Mouse (Mus musculus) hindbrain, embryonic 12.5 days (tissue): ENCODE data around the gene Lman2. TPM values are rescaled to one million over a fixed set of nuclear protein-coding genes. Genes with fewer than 3 reads are reported as not detected.

Experiments
- ATAC-seq: fragments of 200-750 bp; cut with Nextera tagmentation; 2 replicates; pipeline ENCODE4 v1.8.0; 2017; ENCODE audit warnings: moderate TSS enrichment; ENCODE audit not compliant: low FRiP score
- H3K27ac ChIP-seq: fragments of 300-500 bp; sonication (generic); 2 replicates; pipeline ENCODE4 v1.5.1; 2016; ENCODE audit warnings: mild to moderate bottlenecking
- H3K27me3 ChIP-seq: fragments of 300-500 bp; sonication (generic); 2 replicates; pipeline ENCODE4 v1.6.1; 2016; ENCODE audit warnings: mild to moderate bottlenecking
- H3K36me3 ChIP-seq: fragments of 300-500 bp; sonication (generic); 2 replicates; pipeline ENCODE4 v1.6.1; 2016; ENCODE audit warnings: mild to moderate bottlenecking
- H3K4me1 ChIP-seq: fragments of 300-500 bp; sonication (generic); 2 replicates; pipeline ENCODE4 v1.6.1; 2016
- H3K4me2 ChIP-seq: fragments of 300-500 bp; sonication (generic); replicated peaks from 2 replicates; pipeline ENCODE4 v1.6.1; 2016; ENCODE audit warnings: mild to moderate bottlenecking
- H3K4me3 ChIP-seq: fragments of 300-500 bp; sonication (generic); 2 replicates; pipeline ENCODE4 v1.5.1; 2016; ENCODE audit warnings: mild to moderate bottlenecking
- H3K9ac ChIP-seq: fragments of 300-500 bp; sonication (generic); 2 replicates; pipeline ENCODE4 v1.6.1; 2016; ENCODE audit warnings: mild to moderate bottlenecking, moderate library complexity
- H3K9me3 ChIP-seq: fragments of 300-500 bp; sonication (generic); replicated peaks from 2 replicates; pipeline ENCODE4 v1.6.1; 2016; ENCODE audit warnings: mild to moderate bottlenecking
- WGBS: fragments of 180-500 bp; shearing (Covaris S2); methylation state at CpG from one replicate; pipeline ENCODE4 v1.1.7; 2016; 5-methylcytosine and 5-hydroxymethylcytosine counted together
- polyA plus RNA-seq: library from polyadenylated mRNA; unstranded; fragments of >200 nt; fragmentation: Nextera tagmentation; extraction: Ambion mirVana; gene quantifications from 2 replicates; pipeline ENCODE4 v1.2.1, GENCODE M21; 2016

The Lman2 gene
- polyA plus RNA-seq = 88.1 and 92.8 TPM in 2 replicates

DNA sequence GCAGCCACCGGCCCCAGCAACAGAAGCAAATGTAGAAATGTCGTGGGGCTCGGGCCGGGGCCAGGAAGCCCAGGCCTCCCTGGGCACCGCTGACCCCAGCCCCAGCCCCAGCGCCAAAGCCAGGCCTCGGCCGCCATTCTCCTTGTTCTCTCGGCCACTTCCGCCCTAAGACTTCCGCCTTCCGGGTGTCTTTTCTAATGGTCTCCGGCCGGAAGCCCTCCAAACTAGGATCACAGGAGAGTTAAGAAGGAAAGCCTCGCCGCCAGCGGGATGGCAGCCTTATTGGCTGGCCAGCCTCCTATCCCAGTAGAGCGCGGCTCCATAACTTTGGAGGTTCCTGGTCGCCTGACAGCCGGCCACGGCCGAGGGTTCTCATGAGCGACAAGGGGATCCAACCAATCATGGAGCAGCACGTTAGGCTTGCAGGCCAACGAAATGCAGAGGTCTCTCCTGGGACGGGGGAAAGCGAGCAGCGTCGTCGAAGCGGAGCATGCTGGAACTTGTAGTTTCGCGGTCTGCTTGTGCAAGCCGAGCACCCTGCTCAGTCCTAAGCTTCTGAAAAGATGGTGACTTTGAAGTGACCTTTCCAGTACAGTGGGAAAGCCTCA lies at the start of gene Lman2:
TSS of gene Lman2 (minus strand) at position 331 of the 608 bp plus-strand sequence.
- Histone ChIP-seq H3K9me3 (no peaks in the 10 kb centered on the region), H3K27me3 (0 out of 2 replicates have a peak, but pooled peaks cover 5% of the 10 kb centered on the region), H3K4me1 (peaks cover 19% of the 10 kb centered on the region), H3K9ac (peak within 1 kb of the TSS; percentile 92), H3K4me2 (peak within 1 kb of the TSS; percentile 91), H3K36me3 (peaks cover 20% of the 10 kb centered on the region), H3K4me3 (peak within 1 kb of the TSS; percentile 97), H3K27ac (peak within 1 kb of the TSS; percentile 93)
- 0% methylated on average over 35 of the region's 35 CpGs for WGBS
- ATAC-seq = peak; percentile 99

DNA sequence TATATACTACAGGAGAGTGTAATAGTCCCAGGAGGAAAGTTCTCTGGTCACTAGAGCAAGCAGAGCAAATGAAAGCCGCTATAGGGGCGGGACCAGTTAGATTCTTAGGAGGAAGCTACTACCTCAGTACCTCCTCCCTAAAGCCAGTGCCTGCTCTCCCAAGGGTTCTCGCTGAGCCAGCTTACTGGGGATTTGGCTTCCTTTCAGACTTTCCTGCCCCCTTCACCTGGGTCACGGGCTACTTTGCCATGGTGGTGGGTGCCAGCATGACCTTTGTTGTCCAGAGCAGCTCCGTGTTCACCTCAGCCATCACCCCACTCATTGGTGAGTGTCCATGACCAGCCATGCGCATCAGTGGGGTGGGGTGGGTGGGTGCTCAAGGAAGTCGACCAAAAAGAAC lies 49.2 kb upstream of the Lman2 start:
- peaks cover 21% of the 10 kb centered on the region; the same call in 1 of the 2 replicates for H3K27me3 ChIP-seq
- H3K4me3 ChIP-seq = no peak overlapping the region
- H3K27ac ChIP-seq = no peak overlapping the region
- no peak overlapping the region for H3K4me2 ChIP-seq
- ATAC-seq = no peak
- H3K36me3 ChIP-seq = no peaks in the 10 kb centered on the region
- no peaks in the 10 kb centered on the region for H3K9me3 ChIP-seq
- no peak overlapping the region for H3K9ac ChIP-seq
- WGBS = 71% methylated on average over 7 of the region's 7 CpGs
- H3K4me1 ChIP-seq = peaks cover 6% of the 10 kb centered on the region

DNA sequence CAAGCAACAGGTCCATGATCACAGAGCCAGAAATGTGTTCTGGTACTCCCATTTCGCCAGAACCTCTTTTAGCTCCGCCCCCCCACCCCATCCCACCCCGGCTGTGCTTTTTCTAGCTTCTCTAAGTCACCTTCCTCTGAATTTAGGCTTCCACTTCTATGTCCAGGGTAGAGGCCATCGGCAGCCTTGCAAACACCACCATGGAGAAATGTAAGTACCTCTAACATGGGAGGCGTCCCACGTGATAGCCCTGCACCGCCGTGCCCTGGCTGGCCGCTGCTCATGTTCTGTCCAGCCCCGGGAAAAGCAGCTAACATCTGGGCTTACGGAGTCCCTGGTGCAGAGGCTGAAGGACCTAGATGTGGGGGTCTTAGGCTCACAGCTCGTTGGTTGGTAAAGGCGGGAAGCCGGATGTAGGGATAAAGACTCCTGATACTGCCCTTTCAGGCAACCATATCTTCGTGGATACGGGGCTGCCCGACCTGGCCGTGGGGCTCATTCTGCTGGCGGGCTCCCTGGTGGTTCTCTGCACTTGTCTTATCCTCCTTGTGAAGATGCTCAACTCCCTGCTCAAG lies 46.0 kb upstream of the Lman2 start:
- no peak for ATAC-seq
- H3K27me3 ChIP-seq = peaks cover 12% of the 10 kb centered on the region; the same call in 1 of the 2 replicates
- peaks cover 12% of the 10 kb centered on the region for H3K4me1 ChIP-seq
- H3K9me3 ChIP-seq = no peaks in the 10 kb centered on the region
- H3K27ac ChIP-seq = no peak overlapping the region
- 90% methylated on average over 19 of the region's 19 CpGs for WGBS
- no peak overlapping the region for H3K4me3 ChIP-seq
- H3K9ac ChIP-seq = no peak overlapping the region
- no peak overlapping the region for H3K4me2 ChIP-seq
- H3K36me3 ChIP-seq = no peaks in the 10 kb centered on the region

DNA sequence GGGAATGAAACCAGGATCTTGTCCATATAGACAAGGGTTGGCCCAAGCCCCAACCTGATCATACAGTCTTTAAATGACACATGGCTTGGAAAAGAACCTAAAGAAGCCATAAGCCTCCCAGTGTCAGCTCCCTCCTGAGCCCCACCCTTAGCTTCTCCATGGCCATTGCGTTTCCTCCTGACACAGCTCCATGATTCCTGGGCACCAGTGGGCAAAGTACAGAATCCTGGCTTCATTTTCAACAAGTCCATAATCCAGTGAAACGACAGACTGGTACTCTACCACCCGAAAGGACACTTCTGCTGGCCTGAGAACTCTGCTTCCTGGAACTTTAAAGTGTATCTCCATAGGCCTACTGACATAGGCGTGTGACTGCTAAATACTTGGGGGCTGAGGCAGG lies 44.8 kb upstream of the Lman2 start:
- no peak overlapping the region for H3K4me2 ChIP-seq
- ATAC-seq = no peak
- WGBS = 85% methylated on average over 4 of the region's 4 CpGs
- H3K27ac ChIP-seq = no peak overlapping the region
- no peaks in the 10 kb centered on the region for H3K36me3 ChIP-seq
- peaks cover 9% of the 10 kb centered on the region; the same call in 1 of the 2 replicates for H3K27me3 ChIP-seq
- H3K9ac ChIP-seq = no peak overlapping the region
- no peak overlapping the region for H3K4me3 ChIP-seq
- H3K4me1 ChIP-seq = peaks cover 13% of the 10 kb centered on the region
- no peaks in the 10 kb centered on the region for H3K9me3 ChIP-seq

DNA sequence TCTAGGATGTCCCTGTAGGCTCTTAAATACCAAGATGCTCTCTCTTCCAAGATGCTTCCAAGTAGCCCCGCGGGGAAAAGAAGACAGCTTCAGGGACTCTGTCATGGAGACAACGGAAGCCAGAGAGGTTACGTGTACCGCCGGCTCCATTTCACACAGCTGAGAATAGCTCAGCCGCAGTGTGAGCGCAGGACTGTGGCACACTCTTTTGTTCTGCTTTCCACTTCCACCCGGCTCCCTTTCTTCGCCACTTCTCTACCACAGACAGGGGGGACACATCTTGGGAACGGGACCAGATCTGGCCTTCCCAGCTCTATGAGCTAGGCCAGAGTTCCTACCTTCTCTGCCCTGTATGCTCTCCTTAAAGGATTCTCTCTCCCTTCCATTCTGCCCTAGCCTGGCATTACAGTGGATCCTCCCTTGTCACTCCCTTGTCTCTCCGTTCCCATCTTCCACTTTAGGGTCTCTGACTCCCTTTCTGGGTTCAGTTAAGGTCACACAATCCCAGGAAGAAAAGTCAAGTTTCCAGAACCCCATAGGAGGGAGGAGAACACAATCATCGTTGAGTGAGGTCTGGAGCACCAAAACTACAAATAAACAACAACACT lies 43.3 kb upstream of the Lman2 start:
- WGBS = 69% methylated on average over 13 of the region's 13 CpGs
- 0 out of 2 replicates have a peak, but pooled peaks have one; percentile 27 for ATAC-seq
- no peaks in the 10 kb centered on the region for H3K9me3 ChIP-seq
- H3K4me3 ChIP-seq = no peak overlapping the region
- H3K9ac ChIP-seq = peak overlapping the region; percentile 52
- H3K36me3 ChIP-seq = no peaks in the 10 kb centered on the region
- H3K4me1 ChIP-seq = peaks cover 13% of the 10 kb centered on the region
- H3K4me2 ChIP-seq = no peak overlapping the region
- H3K27ac ChIP-seq = peak overlapping the region; percentile 64
- H3K27me3 ChIP-seq = peaks cover 16% of the 10 kb centered on the region

DNA sequence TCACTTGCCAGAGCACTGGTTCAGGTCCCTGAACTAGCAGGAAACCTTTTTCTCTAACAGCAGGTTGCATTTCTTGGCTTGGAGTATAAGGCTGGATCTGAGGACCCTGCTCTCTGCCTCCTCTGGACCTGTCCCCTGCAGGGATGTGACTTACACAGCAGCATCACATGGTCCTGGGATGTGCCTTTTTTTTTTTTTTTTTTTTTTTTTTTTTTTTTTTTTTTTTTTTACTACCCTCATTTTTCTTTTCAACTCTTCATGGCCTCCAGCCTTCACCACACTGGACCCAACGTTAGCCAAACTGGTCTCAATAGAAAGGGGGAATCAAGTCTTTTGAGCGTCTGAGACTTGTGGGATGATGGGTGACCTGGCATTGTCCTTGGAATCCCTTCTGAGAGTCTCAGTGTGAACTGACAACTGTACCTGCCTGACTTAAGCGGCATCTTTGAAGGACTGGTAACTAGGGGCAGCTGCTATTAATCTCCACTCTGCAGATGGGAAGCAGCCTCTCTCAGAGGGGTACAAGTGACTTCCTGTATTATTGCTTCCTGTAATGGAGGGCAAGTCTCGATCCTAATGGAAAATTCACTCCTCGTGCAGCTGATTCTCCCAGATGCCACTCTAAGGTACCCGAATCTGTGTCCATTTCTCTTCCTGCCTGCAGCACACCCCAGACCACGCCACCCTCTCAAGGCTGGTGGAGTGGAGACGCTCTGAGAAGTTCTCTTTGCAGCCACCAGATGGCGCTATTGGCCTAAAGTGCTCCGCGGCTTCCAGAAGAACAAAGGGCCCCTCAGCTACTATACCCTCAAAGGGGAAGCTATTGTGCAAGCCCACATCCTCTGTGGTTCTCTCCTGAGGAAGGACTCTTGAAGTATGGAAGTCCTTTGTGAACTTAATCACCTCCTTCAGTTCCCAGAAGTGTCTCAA lies 42.5 kb upstream of the Lman2 start:
- Histone ChIP-seq H3K4me2 (peak overlapping the region; percentile 11; the same call in 1 of the 2 replicates), H3K9me3 (no peaks in the 10 kb centered on the region), H3K4me1 (peaks cover 13% of the 10 kb centered on the region), H3K4me3 (no peak overlapping the region), H3K36me3 (no peaks in the 10 kb centered on the region), H3K27ac (peak overlapping the region; percentile 81), H3K9ac (peak overlapping the region; percentile 52), H3K27me3 (peaks cover 19% of the 10 kb centered on the region)
- WGBS = 15% methylated on average over 11 of the region's 11 CpGs
- peak; percentile 88 for ATAC-seq

DNA sequence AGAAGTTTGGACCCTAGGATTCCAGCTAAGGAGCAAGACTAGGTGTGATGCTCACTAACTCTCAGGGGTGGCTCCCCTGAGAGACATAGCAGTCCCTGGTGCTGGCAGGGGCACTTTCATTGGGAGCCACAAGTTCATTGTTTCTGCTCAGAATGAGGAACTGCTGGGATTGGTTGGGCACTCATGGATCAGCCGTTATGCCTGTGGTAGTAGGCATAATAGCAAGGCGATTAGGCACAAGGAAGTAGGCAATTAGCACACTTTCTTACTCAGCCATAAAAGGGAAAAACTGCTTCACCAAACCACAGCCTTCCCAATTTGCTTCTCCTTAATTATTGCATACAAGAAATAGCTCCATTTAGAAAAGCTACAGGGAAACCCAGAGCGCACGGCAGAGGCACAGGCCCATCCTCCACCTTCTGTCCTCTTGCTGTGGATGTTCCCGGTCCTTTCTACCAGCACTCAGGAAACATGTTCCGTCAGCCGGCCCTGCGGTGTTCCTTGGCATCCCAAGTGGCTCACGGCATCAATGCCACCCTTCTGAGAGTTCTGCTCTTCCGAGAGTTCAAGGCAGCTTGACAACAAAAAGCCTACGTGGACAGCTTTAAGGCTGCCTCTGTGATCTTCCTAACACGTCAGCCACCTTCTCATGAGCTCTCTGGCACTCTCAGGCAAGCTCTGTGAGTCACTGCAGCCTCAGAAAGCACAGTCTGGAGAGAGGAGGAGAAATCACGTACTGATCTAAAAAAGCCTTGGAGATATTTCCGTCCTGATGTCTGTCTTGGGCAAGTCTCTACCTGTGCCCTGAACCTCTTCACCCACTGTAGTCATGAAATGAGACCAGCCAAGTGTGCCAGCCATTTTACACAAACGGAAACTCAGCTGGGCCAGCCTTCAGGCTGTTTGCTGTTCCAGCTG lies 41.6 kb upstream of the Lman2 start:
- Histone ChIP-seq H3K4me2 (no peak overlapping the region), H3K4me3 (no peak overlapping the region), H3K9ac (no peak overlapping the region), H3K9me3 (no peaks in the 10 kb centered on the region), H3K27me3 (peaks cover 19% of the 10 kb centered on the region), H3K4me1 (peaks cover 13% of the 10 kb centered on the region), H3K36me3 (no peaks in the 10 kb centered on the region), H3K27ac (peak overlapping the region; percentile 81)
- no peak for ATAC-seq
- WGBS = 71% methylated on average over 15 of the region's 15 CpGs

DNA sequence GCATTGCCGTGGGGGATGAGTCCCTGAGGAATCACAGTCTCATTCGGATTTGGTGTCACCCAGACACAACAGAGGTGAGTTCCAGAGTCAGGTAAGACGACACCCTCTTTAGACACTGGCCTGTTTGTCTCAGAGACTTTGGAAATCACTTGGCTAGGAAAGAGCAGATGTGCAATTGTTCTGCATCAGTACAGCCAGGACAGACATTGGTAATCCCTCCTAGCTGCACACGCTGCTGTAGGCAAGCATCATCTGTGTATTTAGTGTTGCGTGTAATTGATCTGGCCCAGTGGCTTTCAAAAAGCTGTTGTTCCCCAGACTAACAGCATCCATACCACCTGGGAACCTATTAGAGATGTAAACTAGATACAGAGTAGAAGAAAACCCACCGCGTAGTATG lies 40.7 kb upstream of the Lman2 start:
- WGBS = 52% methylated on average over 7 of the region's 7 CpGs
- peak overlapping the region; percentile 81 for H3K27ac ChIP-seq
- no peak overlapping the region for H3K9ac ChIP-seq
- peaks cover 13% of the 10 kb centered on the region for H3K4me1 ChIP-seq
- no peaks in the 10 kb centered on the region for H3K36me3 ChIP-seq
- ATAC-seq = peak; percentile 55
- no peak overlapping the region for H3K4me2 ChIP-seq
- peaks cover 19% of the 10 kb centered on the region for H3K27me3 ChIP-seq
- no peaks in the 10 kb centered on the region for H3K9me3 ChIP-seq
- no peak overlapping the region for H3K4me3 ChIP-seq

DNA sequence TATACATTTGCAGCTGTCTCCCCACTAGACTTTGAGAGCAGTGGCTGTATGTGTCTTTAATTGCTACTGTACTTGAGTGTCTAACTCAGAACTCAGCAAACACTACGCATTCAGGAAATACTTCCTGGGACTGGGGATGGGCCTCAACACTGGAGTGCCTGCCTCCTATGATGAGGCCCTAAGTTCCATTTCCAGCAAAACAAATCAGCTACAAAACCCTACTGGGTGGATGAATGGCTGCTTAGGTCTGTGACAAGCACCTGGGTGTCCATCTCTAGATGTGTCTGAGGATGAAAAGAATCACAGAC lies 37.4 kb upstream of the Lman2 start:
- H3K36me3 ChIP-seq = no peaks in the 10 kb centered on the region
- H3K4me3 ChIP-seq = no peak overlapping the region
- peaks cover 19% of the 10 kb centered on the region for H3K27me3 ChIP-seq
- peaks cover 4% of the 10 kb centered on the region for H3K4me1 ChIP-seq
- ATAC-seq = no peak
- H3K9ac ChIP-seq = no peak overlapping the region
- no peak overlapping the region for H3K4me2 ChIP-seq
- no peak overlapping the region for H3K27ac ChIP-seq
- H3K9me3 ChIP-seq = no peaks in the 10 kb centered on the region
- 79% methylated on average over 1 of the region's 1 CpGs for WGBS

DNA sequence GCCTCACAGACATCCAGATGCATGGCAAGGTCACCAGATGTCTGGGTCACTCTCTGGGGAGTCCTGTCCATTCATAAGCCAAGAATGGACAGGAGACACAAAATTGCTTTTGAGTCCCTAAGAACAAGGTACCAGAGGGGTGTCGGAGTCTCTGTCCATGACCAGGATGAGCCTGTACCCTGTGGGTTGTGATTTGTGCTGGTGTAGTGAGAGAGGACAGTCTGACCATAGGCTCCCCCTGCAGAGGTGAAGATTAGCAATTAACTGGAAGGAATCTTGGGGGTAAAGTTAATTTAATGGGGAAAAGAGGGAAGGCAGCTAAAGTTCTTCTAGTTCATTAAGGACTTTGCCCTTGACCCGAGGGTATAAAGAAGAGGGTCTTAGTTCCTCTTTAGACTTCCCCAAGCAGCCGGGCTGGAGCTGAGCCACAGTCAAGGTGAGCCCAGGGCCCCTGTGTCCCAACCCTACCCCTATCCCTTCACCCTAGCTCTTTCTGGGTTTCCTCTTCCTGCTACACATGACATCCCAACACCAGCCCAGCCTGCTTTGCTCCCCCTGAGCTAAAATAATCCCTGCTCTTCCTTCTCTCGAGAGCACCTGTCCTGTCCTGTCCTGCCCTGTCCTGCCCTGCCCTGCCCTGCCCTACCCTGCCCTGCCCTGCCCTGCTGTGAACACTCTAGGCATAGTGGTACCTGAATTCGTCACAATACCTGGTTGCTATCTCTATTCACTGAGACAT lies 36.9 kb upstream of the Lman2 start:
- Histone ChIP-seq H3K27ac (no peak overlapping the region), H3K27me3 (peaks cover 19% of the 10 kb centered on the region), H3K4me3 (no peak overlapping the region), H3K9ac (no peak overlapping the region), H3K4me1 (peaks cover 3% of the 10 kb centered on the region; the same call in 1 of the 2 replicates), H3K4me2 (no peak overlapping the region), H3K36me3 (no peaks in the 10 kb centered on the region), H3K9me3 (no peaks in the 10 kb centered on the region)
- ATAC-seq = no peak
- 81% methylated on average over 5 of the region's 5 CpGs for WGBS

DNA sequence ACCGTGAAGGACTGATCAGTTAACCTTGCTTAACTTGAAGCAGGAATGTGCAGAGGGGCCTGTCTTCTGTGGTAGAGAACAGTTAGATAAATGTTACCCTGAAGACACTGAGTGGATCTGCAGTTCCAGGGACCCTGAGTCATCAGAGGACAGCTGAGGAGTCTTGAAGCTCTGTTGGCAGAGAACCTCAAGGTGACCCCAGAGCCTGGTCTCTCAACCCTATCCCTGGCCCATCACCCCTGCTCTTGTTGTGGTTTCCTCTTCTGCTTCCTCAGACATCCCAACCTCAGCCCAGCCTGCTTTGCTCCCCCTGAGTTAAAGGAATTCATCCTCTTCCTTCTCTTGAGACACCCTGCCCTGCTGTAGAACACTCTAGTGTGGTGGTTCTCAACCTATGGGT lies 35.5 kb upstream of the Lman2 start, which contains the start of gene Slc34a1:
TSS of gene Slc34a1 (plus strand) at position 100 of the 400 bp plus-strand sequence.
- ATAC-seq = no peak
- Histone ChIP-seq H3K4me1 (no peaks in the 10 kb centered on the region), H3K4me2 (no peak within 1 kb of the TSS), H3K4me3 (no peak within 1 kb of the TSS), H3K36me3 (no peaks in the 10 kb centered on the region), H3K9ac (no peak within 1 kb of the TSS), H3K9me3 (no peaks in the 10 kb centered on the region), H3K27me3 (peaks cover 14% of the 10 kb centered on the region), H3K27ac (no peak within 1 kb of the TSS)
- 75% methylated on average over 1 of the region's 1 CpGs for WGBS
